Mouse (Mus musculus): ENCODE data around the gene Tbc1d10c. TPM values are rescaled to one million over a fixed set of nuclear protein-coding genes. Genes with fewer than 3 reads are reported as not detected.

The Tbc1d10c gene
- total and polyA plus RNA-seq, 3 experiments = 12.8 to 36.0 (median 21.9) TPM

- Histone ChIP-seq H3K4me3 (ENCODE audit: low read depth, low read length) (no peak overlapping the region), H3K36me3 (replicated peaks) (peaks cover 73% of the 10 kb centered on the region), H3K9me3 (replicated peaks) (no peaks in the 10 kb centered on the region), H3K27me3 (ENCODE audit: insufficient read depth, low read length) (no peaks in the 10 kb centered on the region), H3K4me1 (ENCODE audit: insufficient read depth, low read depth, low read length) (peaks cover 89% of the 10 kb centered on the region)
- no peak for TF ChIP-seq CTCF (IDR thresholded peaks at IDR 0.05; ENCODE audit: low read depth, low read length)
- DNase-seq (ENCODE audit: low spot score) (no peak), ATAC-seq (ENCODE audit: extremely low read depth, insufficient number of reproducible peaks, low FRiP score, poor library complexity, severe bottlenecking) (no peak)
These were observed 3.9 kb upstream of the Tbc1d10c start for GRCm38 (mm10) chr19:4194776-4195650.

GRCm38 (mm10) chr19:4194021-4194724 lies 3.1 kb upstream of the Tbc1d10c start:
- Histone ChIP-seq H3K27me3 (ENCODE audit: insufficient read depth, low read length) (no peaks in the 10 kb centered on the region), H3K4me1 (ENCODE audit: insufficient read depth, low read depth, low read length) (peaks cover 82% of the 10 kb centered on the region), H3K4me3 (ENCODE audit: low read depth, low read length) (peak overlapping the region; percentile 40; the same call in 1 of the 2 replicates), H3K9me3 (replicated peaks) (no peaks in the 10 kb centered on the region), H3K36me3 (replicated peaks) (peaks cover 71% of the 10 kb centered on the region)
- DNase-seq (ENCODE audit: low spot score) = no peak
- ATAC-seq (ENCODE audit: extremely low read depth, insufficient number of reproducible peaks, low FRiP score, poor library complexity, severe bottlenecking) = no peak
- TF ChIP-seq GATA2 (IDR thresholded peaks at IDR 0.05; ENCODE audit: borderline replicate concordance, low read depth, low read length) (no peak), TAL1 (conservative IDR thresholded peaks at IDR 0.05; ENCODE audit: low read depth, low read length) (no peak), CTCF (IDR thresholded peaks at IDR 0.05; ENCODE audit: low read depth, low read length) (no peak), GATA1 (IDR thresholded peaks at IDR 0.05; ENCODE audit: borderline replicate concordance, low read length) (no peak)

- ATAC-seq (ENCODE audit: extremely low read depth, insufficient number of reproducible peaks, low FRiP score, poor library complexity, severe bottlenecking) (no peak), DNase-seq (ENCODE audit: low spot score) (no peak)
- H3K9me3 ChIP-seq (replicated peaks) = no peaks in the 10 kb centered on the region
- peaks cover 78% of the 10 kb centered on the region for H3K4me1 ChIP-seq (ENCODE audit: insufficient read depth, low read depth, low read length)
- no peaks in the 10 kb centered on the region for H3K27me3 ChIP-seq (ENCODE audit: insufficient read depth, low read length)
- H3K36me3 ChIP-seq (replicated peaks) = peaks cover 70% of the 10 kb centered on the region
- no peak for TF ChIP-seq GATA1 (IDR thresholded peaks at IDR 0.05; ENCODE audit: borderline replicate concordance, low read length)
- no peak for TF ChIP-seq GATA2 (IDR thresholded peaks at IDR 0.05; ENCODE audit: borderline replicate concordance, low read depth, low read length)
- no peak for TF ChIP-seq TAL1 (conservative IDR thresholded peaks at IDR 0.05; ENCODE audit: low read depth, low read length)
- no peak for TF ChIP-seq POLR2AphosphoS5 (IDR thresholded peaks at IDR 0.05; ENCODE audit: insufficient replicate concordance, low read depth, low read length)
- no peak for TF ChIP-seq CTCF (IDR thresholded peaks at IDR 0.05; ENCODE audit: low read depth, low read length)
- peak overlapping the region; percentile 78 for H3K4me3 ChIP-seq (ENCODE audit: low read depth, low read length)
These were observed 2.0 kb upstream of the Tbc1d10c start for GRCm38 (mm10) chr19:4193129-4193528.

GRCm38 (mm10) chr19:4192251-4192985 lies 1.3 kb upstream of the Tbc1d10c start:
- H3K9me3 ChIP-seq (replicated peaks) = no peaks in the 10 kb centered on the region
- peak overlapping the region; percentile 78 for H3K4me3 ChIP-seq (ENCODE audit: low read depth, low read length)
- peaks cover 70% of the 10 kb centered on the region for H3K36me3 ChIP-seq (replicated peaks)
- no peak for TF ChIP-seq GATA2 (IDR thresholded peaks at IDR 0.05; ENCODE audit: borderline replicate concordance, low read depth, low read length)
- TF ChIP-seq CTCF (IDR thresholded peaks at IDR 0.05; ENCODE audit: low read depth, low read length) = no peak
- TF ChIP-seq GATA1 (IDR thresholded peaks at IDR 0.05; ENCODE audit: borderline replicate concordance, low read length) = no peak
- no peak for TF ChIP-seq POLR2AphosphoS5 (IDR thresholded peaks at IDR 0.05; ENCODE audit: insufficient replicate concordance, low read depth, low read length)
- peaks cover 78% of the 10 kb centered on the region for H3K4me1 ChIP-seq (ENCODE audit: insufficient read depth, low read depth, low read length)
- ATAC-seq (ENCODE audit: extremely low read depth, insufficient number of reproducible peaks, low FRiP score, poor library complexity, severe bottlenecking) (no peak), DNase-seq (ENCODE audit: low spot score) (peak; percentile 49)
- H3K27me3 ChIP-seq (ENCODE audit: insufficient read depth, low read length) = no peaks in the 10 kb centered on the region; the same call in 1 of the 2 replicates

GRCm38 (mm10) chr19:4191528-4192250 lies 605 bp upstream of the Tbc1d10c start, which contains the start of gene Ppp1ca:
Gene Ppp1ca, plus strand, starts transcription at chr19:4192065.
- peaks cover 70% of the 10 kb centered on the region for H3K36me3 ChIP-seq (replicated peaks)

More at GRCm38 (mm10) chr19:4191528-4192250, 605 bp upstream of the Tbc1d10c start, which contains the start of gene Ppp1ca:
- DNase-seq (ENCODE audit: low spot score) = peak; percentile 96
- no peaks in the 10 kb centered on the region; the same call in 1 of the 2 replicates for H3K27me3 ChIP-seq (ENCODE audit: insufficient read depth, low read length)
- H3K9me3 ChIP-seq (replicated peaks) = no peaks in the 10 kb centered on the region
- H3K4me3 ChIP-seq (ENCODE audit: low read depth, low read length) = peak within 1 kb of the TSS; percentile 78
- TF ChIP-seq POLR2AphosphoS5 (IDR thresholded peaks at IDR 0.05; ENCODE audit: insufficient replicate concordance, low read depth, low read length) (no peak), GATA2 (IDR thresholded peaks at IDR 0.05; ENCODE audit: borderline replicate concordance, low read depth, low read length) (no peak), GATA1 (IDR thresholded peaks at IDR 0.05; ENCODE audit: borderline replicate concordance, low read length) (no peak), CTCF (IDR thresholded peaks at IDR 0.05; ENCODE audit: low read depth, low read length) (no peak), TAL1 (conservative IDR thresholded peaks at IDR 0.05; ENCODE audit: low read depth, low read length) (no peak)
- peaks cover 71% of the 10 kb centered on the region for H3K4me1 ChIP-seq (ENCODE audit: insufficient read depth, low read depth, low read length)
- peak; percentile 82 for ATAC-seq (ENCODE audit: extremely low read depth, insufficient number of reproducible peaks, low FRiP score, poor library complexity, severe bottlenecking)

Data from G1E (cell line).